In genomic region chr11:60307375-60307825, GRCm38 (mm10) we compare ENCODE assay signal across 9 mouse cellular contexts. TPM values are rescaled to one million over a fixed set of nuclear protein-coding genes. Genes with fewer than 3 reads are reported as not detected.
DNase-seq lines count a peak whose midpoint lies in the region; ATAC-seq and TF ChIP-seq lines count a peak whose summit lies in the region.
"Had no signal": no experiment of that assay in that cellular context is flagged by ENCODE, and none has a peak within 500 bp of the region (broad histone marks: within the 10 kb centered on the region; RNA-seq: fewer than 3 reads in every experiment).

No protein-coding gene starts in this region.

- 0 out of 2 replicates have a peak overlapping the region, but pooled peaks have one; percentile 83 for H3K27ac ChIP-seq in heart, embryonic 13.5 days (replicated peaks)
- peak overlapping the region; percentile 36 for H3K27ac ChIP-seq in intestine, postnatal 0 days (ENCODE audit: low read depth, low read length)
- peak overlapping the region; percentile 38; the same call in 1 of the 2 replicates for H3K27ac ChIP-seq in neural tube, embryonic 15.5 days (replicated peaks)
- H3K27ac ChIP-seq: limb, embryonic 12.5 days had no signal

- ATAC-seq in heart, embryonic 13.5 days (ENCODE audit: extremely low read depth, insufficient number of reproducible peaks, low FRiP score, low TSS enrichment), result no peak
- no peak for ATAC-seq in intestine, postnatal 0 days
- no peak for ATAC-seq in neural tube, embryonic 15.5 days (ENCODE audit: low FRiP score)

- H3K4me1 ChIP-seq in heart, embryonic 13.5 days, result peaks cover 63% of the 10 kb centered on the region
- peaks cover 33% of the 10 kb centered on the region for H3K4me1 ChIP-seq in intestine, postnatal 0 days (replicated peaks; ENCODE audit: control insufficient read depth, insufficient read depth, low read length)
- H3K4me1 ChIP-seq in neural tube, embryonic 15.5 days, result peaks cover 66% of the 10 kb centered on the region

- no peak for DNase-seq in heart, adult 8-10 months (ENCODE audit: low spot score)
- peak; percentile 43 for DNase-seq in MN1 (ENCODE audit: low spot score)
- no peak for DNase-seq in urinary bladder, postnatal 10 days (ENCODE audit: low spot score)
- no peak for DNase-seq in embryo, embryonic 11 days
- no peak for DNase-seq in right cerebral cortex, postnatal 14 days

- WGBS in heart, embryonic 13.5 days, result 90% methylated on average over 2 of the region's 2 CpGs
- WGBS in intestine, postnatal 0 days, result 52% methylated on average over 2 of the region's 2 CpGs
- 48% methylated on average over 2 of the region's 2 CpGs for WGBS in neural tube, embryonic 15.5 days

- no peaks in the 10 kb centered on the region for H3K27me3 ChIP-seq in heart, embryonic 13.5 days (replicated peaks)
- H3K27me3 ChIP-seq in intestine, postnatal 0 days (replicated peaks; ENCODE audit: control insufficient read depth, insufficient read depth, low read length), result no peaks in the 10 kb centered on the region
- no peaks in the 10 kb centered on the region for H3K27me3 ChIP-seq in neural tube, embryonic 15.5 days (replicated peaks)
- H3K27me3 ChIP-seq: limb, embryonic 12.5 days had no signal

- no peak overlapping the region for H3K4me2 ChIP-seq in heart, embryonic 13.5 days
- no peak overlapping the region for H3K4me2 ChIP-seq in intestine, postnatal 0 days (replicated peaks; ENCODE audit: low read depth)
- H3K4me2 ChIP-seq in neural tube, embryonic 15.5 days, result no peak overlapping the region
- H3K4me2 ChIP-seq: limb, embryonic 12.5 days had no signal

- no peaks in the 10 kb centered on the region for H3K9me3 ChIP-seq in heart, embryonic 13.5 days
- H3K9me3 ChIP-seq in intestine, postnatal 0 days (ENCODE audit: control insufficient read depth), result no peaks in the 10 kb centered on the region
- no peaks in the 10 kb centered on the region for H3K9me3 ChIP-seq in neural tube, embryonic 15.5 days (replicated peaks)
- H3K9me3 ChIP-seq: limb, embryonic 12.5 days had no signal

- H3K4me3 ChIP-seq in heart, embryonic 13.5 days, result no peak overlapping the region
- H3K4me3 ChIP-seq in intestine, postnatal 0 days (ENCODE audit: low read depth, low read length), result no peak overlapping the region
- no peak overlapping the region for H3K4me3 ChIP-seq in neural tube, embryonic 15.5 days (replicated peaks)
- H3K4me3 ChIP-seq: limb, embryonic 12.5 days had no signal

- H3K36me3 ChIP-seq in heart, embryonic 13.5 days, result no peaks in the 10 kb centered on the region
- H3K36me3 ChIP-seq in intestine, postnatal 0 days (ENCODE audit: control insufficient read depth, insufficient read depth), result no peaks in the 10 kb centered on the region
- no peaks in the 10 kb centered on the region for H3K36me3 ChIP-seq in neural tube, embryonic 15.5 days

- no peak overlapping the region for H3K9ac ChIP-seq in heart, embryonic 13.5 days
- H3K9ac ChIP-seq in intestine, postnatal 0 days (ENCODE audit: low read depth, low read length), result no peak overlapping the region
- no peak overlapping the region for H3K9ac ChIP-seq in neural tube, embryonic 15.5 days (replicated peaks)
- H3K9ac ChIP-seq: limb, embryonic 12.5 days had no signal

- TF ChIP-seq CTCF in intestine, postnatal 0 days (IDR thresholded peaks at IDR 0.05; ENCODE audit: low read depth), result peak; percentile 57

RNA-seq across cellular contexts. Expression of gene Tom1l2, which starts 45.3 kb away (rescaled TPM):
- 27.5 and 28.7 TPM in 2 replicates for polyA plus RNA-seq in heart, embryonic 13.5 days (2015; fragmentation: Nextera tagmentation; extraction: Ambion mirVana)
- 100 to 1,000 TPM; 121 to 134 (median 127) TPM for total RNA-seq in heart, adult 8-10 months (2022)
- polyA plus RNA-seq in intestine, postnatal 0 days (2015; fragmentation: Nextera tagmentation; extraction: Ambion mirVana), result 29.6 and 35.1 TPM in 2 replicates
- 66.3 and 68.9 TPM in 2 replicates for polyA plus RNA-seq in neural tube, embryonic 15.5 days (2015; fragmentation: Nextera tagmentation; extraction: Ambion mirVana)

RNA-seq across cellular contexts. Expression of gene Drc3, which starts 45.7 kb away (rescaled TPM):
- 2.4 TPM in 2 replicates for polyA plus RNA-seq in heart, embryonic 13.5 days (2015; fragmentation: Nextera tagmentation; extraction: Ambion mirVana)
- 1 to 10 TPM; 2.3 to 3.4 (median 2.7) TPM for total RNA-seq in heart, adult 8-10 months (2022)
- 1.7 and 1.9 TPM in 2 replicates for polyA plus RNA-seq in intestine, postnatal 0 days (2015; fragmentation: Nextera tagmentation; extraction: Ambion mirVana)
- 5.3 and 6.2 TPM in 2 replicates for polyA plus RNA-seq in neural tube, embryonic 15.5 days (2015; fragmentation: Nextera tagmentation; extraction: Ambion mirVana)
